8 mouse cellular contexts compared by ENCODE assay signal in genomic region chr1:24005070-24005804, GRCm38 (mm10). TPM values are rescaled to one million over a fixed set of nuclear protein-coding genes. Genes with fewer than 3 reads are reported as not detected.
DNase-seq lines count a peak whose midpoint lies in the region; ATAC-seq lines count a peak whose summit lies in the region.

Sdhaf4 (minus strand) TSS chr1:24005656.

- peaks cover 24% of the 10 kb centered on the region; the same call in 1 of the 2 replicates for H3K36me3 ChIP-seq in hindbrain, embryonic 12.5 days

- ATAC-seq in hindbrain, embryonic 12.5 days (ENCODE audit: low FRiP score) = peak; percentile 97

- peak; percentile 97 for DNase-seq in NIH3T3 (ENCODE audit: low read depth)
- peak; percentile 96 for DNase-seq in cerebellum, postnatal 10 days
- peak; percentile 86 to 90 for DNase-seq in frontal cortex, postnatal 10 days (ENCODE audit: low spot score in 2 of 2)
- peak; percentile 93 to 94 for DNase-seq in layer of hippocampus, postnatal 14 days (ENCODE audit: low spot score in 2 of 2)
- DNase-seq in lung, postnatal 14 days = peak; percentile 91
- DNase-seq in retina, adult 2 months (ENCODE audit: low read depth, low spot score) = peak; percentile 92
- DNase-seq in thymus, postnatal 36 days = peak; percentile 94

- no peaks in the 10 kb centered on the region for H3K9me3 ChIP-seq in hindbrain, embryonic 12.5 days (replicated peaks)

- no peaks in the 10 kb centered on the region for H3K27me3 ChIP-seq in hindbrain, embryonic 12.5 days

- peak within 1 kb of the TSS; percentile 58 for H3K4me3 ChIP-seq in hindbrain, embryonic 12.5 days

- 1% methylated on average over 47 of the region's 47 CpGs for WGBS in hindbrain, embryonic 12.5 days

- H3K4me2 ChIP-seq in hindbrain, embryonic 12.5 days (replicated peaks) = peak within 1 kb of the TSS; percentile 61

- peak within 1 kb of the TSS; percentile 88 for H3K27ac ChIP-seq in hindbrain, embryonic 12.5 days

- H3K4me1 ChIP-seq in hindbrain, embryonic 12.5 days = 0 out of 2 replicates have a peak, but pooled peaks cover 5% of the 10 kb centered on the region

- peak within 1 kb of the TSS; percentile 69 for H3K9ac ChIP-seq in hindbrain, embryonic 12.5 days

RNA-seq across cellular contexts. Expression of gene Sdhaf4, which starts in this region (rescaled TPM):
- 86.8 and 93.6 TPM in 2 replicates for polyA plus RNA-seq in hindbrain, embryonic 12.5 days (2016; fragmentation: Nextera tagmentation; extraction: Ambion mirVana)
- 10 to 100 TPM; 49.7 to 54.6 TPM for total RNA-seq in layer of hippocampus, postnatal 14 days (2021)

Comparison
In these comparisons a context has a peak if more than half of its experiments do, and no peak if none do; other contexts are left out.
1. Peak in every context shown above with its lines: DNase-seq, ATAC-seq, H3K4me3 ChIP-seq and H3K27ac ChIP-seq.